Mouse (Mus musculus): Measurements from ENCODE around the gene Usp34.
"Not testable (repeated sequence)": the region's sequence is repeated elsewhere in the genome, so short reads cannot be mapped to it uniquely, and the experiment has no call there.

The Usp34 gene

GRCm38 (mm10) chr11:23359687-23360235 is 53.1 kb downstream of the Usp34 start:
- DNase-seq (ENCODE audit: low spot score), result not testable (repeated sequence)

DNA sequence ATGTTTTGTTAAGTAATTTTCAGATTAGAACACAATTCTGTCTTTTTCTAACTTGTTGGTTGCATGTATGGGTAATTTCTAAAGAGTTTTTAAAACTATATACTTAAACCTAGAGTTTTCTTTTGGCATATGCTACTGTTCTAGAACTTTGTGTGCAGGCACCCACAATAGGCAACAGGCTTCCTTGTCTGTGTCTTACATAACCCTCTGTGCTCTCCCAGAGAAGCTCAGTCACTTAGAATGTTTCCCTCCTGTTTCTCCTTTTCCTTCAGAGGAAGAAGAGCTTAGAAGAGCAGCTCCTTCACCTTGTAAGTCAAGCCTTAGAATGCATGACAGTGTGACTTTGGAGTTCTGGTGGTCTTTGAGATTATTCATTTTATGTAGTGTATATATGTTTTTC is 55.6 kb downstream of the Usp34 start:
- DNase-seq (ENCODE audit: low spot score), result no peak

- DNase-seq (ENCODE audit: low spot score), result no peak
Observed at GRCm38 (mm10) chr11:23364348-23364747, 57.7 kb downstream of the Usp34 start.

GRCm38 (mm10) chr11:23372032-23372431 is 65.3 kb downstream of the Usp34 start:
- DNase-seq (ENCODE audit: low spot score), result no peak

DNA sequence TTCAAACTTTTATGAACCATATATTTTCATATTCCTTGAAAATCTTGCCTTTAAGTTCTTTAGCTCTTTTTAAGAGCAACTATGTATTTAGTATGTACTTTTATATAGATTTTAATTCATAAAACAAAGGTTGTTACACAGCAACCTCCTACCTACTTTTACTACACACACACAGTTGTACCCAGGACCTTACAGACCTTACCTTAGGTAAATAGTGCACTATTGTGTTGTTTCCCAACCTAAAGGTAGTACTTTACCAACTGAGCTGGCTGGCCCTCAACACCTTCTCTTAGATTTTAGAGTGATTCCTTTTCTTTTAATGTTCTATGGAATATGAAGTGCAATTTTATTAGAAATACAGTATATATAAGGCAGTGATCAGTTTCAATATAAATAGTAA is 65.8 kb downstream of the Usp34 start:
- no peak for DNase-seq (ENCODE audit: low spot score)

DNA sequence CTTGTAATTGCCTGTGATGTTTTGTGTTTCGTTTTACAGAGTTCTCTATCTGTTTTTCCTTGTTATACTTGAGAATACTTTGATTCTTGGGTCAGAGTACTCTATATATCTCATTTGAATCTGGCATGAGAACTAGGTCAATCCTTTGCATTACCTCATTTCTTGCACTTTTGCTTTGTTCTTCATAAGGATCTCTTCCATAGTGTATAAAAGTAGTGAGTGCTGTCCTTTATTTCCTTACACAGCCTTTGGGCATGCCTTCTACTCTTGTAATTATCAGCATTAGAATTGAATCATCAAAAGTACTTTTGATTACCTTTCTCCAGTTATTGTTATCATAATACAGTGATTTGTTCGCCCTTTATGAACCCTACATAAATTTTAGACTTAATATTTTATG is 73.4 kb downstream of the Usp34 start:
- DNase-seq (ENCODE audit: low spot score), result no peak

DNA sequence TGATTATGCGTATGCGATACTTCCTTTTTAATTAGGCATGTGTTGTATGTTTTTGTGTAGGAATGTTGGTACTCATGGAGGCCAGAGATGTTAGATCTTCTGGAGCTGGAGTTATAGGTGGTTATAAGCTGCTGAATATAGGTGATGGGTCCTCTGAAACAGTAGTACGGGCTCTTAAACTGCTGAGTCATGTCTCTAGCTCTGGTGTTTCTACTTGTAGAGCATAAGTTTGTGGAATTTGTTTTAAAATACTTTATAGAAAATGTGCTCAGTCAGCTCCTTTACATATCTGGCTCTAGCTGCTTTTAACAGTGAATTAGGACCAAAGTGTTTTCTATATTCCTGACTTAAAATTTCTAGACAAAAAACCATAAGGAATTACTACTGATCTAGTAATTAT is 73.9 kb downstream of the Usp34 start:
- DNase-seq (ENCODE audit: low spot score), result no peak

- no peak for DNase-seq (ENCODE audit: low spot score)
Observed at GRCm38 (mm10) chr11:23382787-23383186, 76.1 kb downstream of the Usp34 start.

DNA sequence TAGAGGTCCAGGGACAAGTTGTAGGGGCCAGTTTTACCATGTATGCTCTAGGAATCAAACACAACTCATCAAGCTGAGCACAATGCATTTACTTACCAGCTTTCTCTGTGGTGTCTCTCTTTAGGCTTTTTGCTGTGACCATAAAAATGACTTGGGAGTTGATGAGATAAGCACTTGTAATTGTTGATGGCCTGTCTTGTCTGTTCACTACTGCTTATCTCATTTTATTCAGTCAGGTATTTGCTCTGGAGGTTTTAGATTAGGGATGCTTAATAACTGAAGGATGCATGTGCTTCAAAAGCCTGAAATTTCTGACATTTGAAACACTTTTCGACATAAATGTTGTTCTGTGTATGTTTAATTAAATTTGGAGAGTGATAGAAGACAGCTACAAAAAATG is 83.0 kb downstream of the Usp34 start:
- DNase-seq (ENCODE audit: low spot score), result no peak

DNA sequence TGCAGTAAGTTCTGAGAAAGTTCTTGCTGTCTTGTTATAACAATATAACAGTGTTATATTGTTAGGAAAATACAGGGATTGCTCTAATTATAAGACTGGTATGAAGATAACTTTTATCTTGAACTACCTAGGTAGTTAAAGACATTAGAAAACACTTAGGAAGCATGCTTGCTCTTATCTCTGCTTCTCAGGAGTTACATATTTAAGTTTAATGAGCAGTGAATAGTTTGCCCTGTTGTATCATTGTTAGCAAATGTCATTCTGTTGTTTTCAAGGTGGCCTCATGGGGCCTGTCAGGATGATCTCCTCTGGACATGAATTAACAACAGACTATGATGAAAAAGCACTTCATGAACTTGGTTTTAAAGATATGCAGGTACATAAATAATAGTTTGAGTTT is 85.9 kb downstream of the Usp34 start:
- DNase-seq (ENCODE audit: low spot score), result no peak

GRCm38 (mm10) chr11:23396608-23397007 is 89.9 kb downstream of the Usp34 start:
- no peak for DNase-seq (ENCODE audit: low spot score)

GRCm38 (mm10) chr11:23400978-23401776 is 94.5 kb downstream of the Usp34 start:
- no peak for DNase-seq (ENCODE audit: low spot score)

DNA sequence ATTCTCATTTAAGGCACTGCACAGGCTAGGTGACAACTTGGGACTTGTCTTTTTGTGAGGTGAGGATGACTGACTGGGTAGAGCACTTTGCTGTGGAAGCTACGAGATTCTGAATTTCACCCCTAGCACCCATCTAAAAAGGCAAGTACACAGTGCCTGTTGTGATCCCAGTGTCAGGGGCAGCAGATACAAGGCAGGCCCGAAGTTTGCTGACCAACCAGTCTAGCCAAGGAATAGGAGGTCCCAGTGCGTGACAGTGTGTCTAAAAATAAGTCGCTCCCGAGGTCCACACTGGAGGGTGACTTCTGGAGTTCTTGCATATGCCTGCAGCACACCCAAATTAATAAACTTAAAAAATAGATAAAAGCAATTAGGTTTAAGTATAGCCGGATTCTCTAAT is 121.6 kb downstream of the Usp34 start:
- no peak for DNase-seq (ENCODE audit: low spot score)

GRCm38 (mm10) chr11:23430013-23430412 is 123.3 kb downstream of the Usp34 start:
- no peak for DNase-seq (ENCODE audit: low spot score)

GRCm38 (mm10) chr11:23436076-23436475 is 129.4 kb downstream of the Usp34 start:
- DNase-seq (ENCODE audit: low spot score), result no peak

- not testable (repeated sequence) for DNase-seq (ENCODE audit: low spot score)
Observed at GRCm38 (mm10) chr11:23465862-23466261, 159.2 kb downstream of the Usp34 start.

DNA sequence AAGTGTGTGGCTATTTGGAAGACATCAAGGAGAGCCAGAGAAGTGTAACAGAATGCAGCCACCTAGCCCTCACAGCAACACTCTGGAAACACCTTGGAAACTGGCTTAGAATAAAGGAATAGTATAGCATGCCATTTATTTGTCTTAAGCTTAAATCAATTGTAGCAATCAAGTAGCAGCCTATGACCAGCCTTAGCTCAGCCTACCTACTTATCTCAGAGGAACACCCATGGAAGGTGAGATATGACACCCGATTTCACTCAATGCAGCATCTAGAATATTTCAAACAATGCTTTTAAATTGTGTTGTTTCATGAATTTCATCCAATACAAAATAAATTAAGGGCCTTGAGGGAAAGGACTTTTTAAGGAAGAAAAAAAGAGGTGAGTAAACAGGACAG is 183.3 kb downstream of the Usp34 start:
- no peak for DNase-seq (ENCODE audit: low spot score)

GRCm38 (mm10) chr11:23492048-23492790 is 185.5 kb downstream of the Usp34 start:
- DNase-seq (ENCODE audit: low spot score), result no peak

GRCm38 (mm10) chr11:23495231-23495630 is 188.5 kb downstream of the Usp34 start:
- DNase-seq (ENCODE audit: low spot score), result no peak

- DNase-seq (ENCODE audit: low spot score), result no peak
Observed at GRCm38 (mm10) chr11:23496661-23497060, 190.0 kb downstream of the Usp34 start.

GRCm38 (mm10) chr11:23497335-23497717 is 190.6 kb downstream of the Usp34 start:
- DNase-seq (ENCODE audit: low spot score), result no peak

DNA sequence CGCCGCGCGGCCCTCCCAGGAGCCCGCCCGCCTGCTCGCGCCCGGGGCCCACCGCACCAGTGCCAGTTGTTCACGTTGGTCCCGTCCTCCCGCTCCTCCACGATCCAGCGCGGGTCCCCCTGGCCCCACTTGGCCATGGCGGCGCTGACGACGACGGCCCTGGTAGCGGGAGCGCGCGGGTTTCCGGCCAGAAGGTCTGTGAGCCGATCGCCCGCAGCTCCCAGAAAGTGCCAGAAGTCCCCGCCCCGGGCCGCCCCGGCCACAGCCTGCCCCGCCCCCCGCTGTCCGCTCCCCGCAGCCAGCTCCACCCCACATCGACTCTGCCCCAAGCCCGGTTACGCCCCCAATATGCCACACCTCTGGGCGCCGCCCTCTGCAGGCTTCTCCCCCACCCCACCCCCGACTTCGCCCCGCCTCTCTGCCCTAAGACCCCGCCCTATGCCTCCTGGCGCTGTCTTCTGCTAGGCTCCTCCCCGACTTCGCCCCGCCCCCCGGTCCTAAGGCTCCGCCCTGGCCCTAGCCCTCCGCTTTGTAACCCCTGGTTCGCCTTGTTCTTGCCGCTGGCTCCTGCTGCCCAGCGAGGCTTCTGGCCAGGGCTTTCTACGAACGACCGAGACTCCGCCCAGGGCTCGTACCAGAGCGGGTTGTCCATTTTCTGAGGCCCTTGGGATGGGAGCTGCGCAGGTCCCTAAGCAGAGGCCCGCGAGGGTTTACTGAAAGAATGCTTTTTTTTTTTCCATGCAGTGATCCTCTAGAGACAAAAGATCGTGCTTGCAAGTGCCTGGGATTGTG is 191.2 kb downstream of the Usp34 start, which contains the start of gene Ahsa2:
Ahsa2 (minus strand) TSS at position 313 of the 792 bp plus-strand sequence.
- DNase-seq (ENCODE audit: low spot score), result peak; percentile 84

Data from layer of hippocampus, adult 9-10 months (tissue).